Mouse (Mus musculus) heart, postnatal 0 days (tissue): ENCODE measurements around the gene 1700016C15Rik. TPM values are rescaled to one million over a fixed set of nuclear protein-coding genes. Genes with fewer than 3 reads are reported as not detected.

ENCODE experiments used
- ATAC-seq: fragments of 200-750 bp; cut with Nextera tagmentation; 2 replicates; pipeline ENCODE4 v1.8.0; 2017; ENCODE audit warnings: low read depth, moderate number of reproducible peaks, moderate library complexity; ENCODE audit not compliant: insufficient read depth
- DNase-seq: peaks from one replicate; pipeline ENCODE4 v3.0.0-alpha.2; 2016; ENCODE audit warnings: low spot score
- H3K27ac ChIP-seq: fragments of 300-500 bp; sonication (generic); 2 replicates; pipeline ENCODE4 v1.5.1; 2014; ENCODE audit warnings: low read depth, mild to moderate bottlenecking
- H3K27me3 ChIP-seq: fragments of 300-500 bp; sonication (generic); 2 replicates; pipeline ENCODE4 v1.6.1; 2014; ENCODE audit warnings: low read length, mixed read lengths; ENCODE audit not compliant: control insufficient read depth, insufficient read depth
- H3K36me3 ChIP-seq: fragments of 300-500 bp; sonication (generic); replicated peaks from 2 replicates; pipeline ENCODE4 v1.6.1; 2014; ENCODE audit warnings: low read length, mixed read lengths; ENCODE audit not compliant: control insufficient read depth, insufficient read depth
- H3K4me1 ChIP-seq: fragments of 300-500 bp; sonication (generic); 2 replicates; pipeline ENCODE4 v1.6.1; 2014; ENCODE audit warnings: antibody characterized with exemption; ENCODE audit not compliant: control insufficient read depth, insufficient read depth
- H3K4me2 ChIP-seq: fragments of 300-500 bp; sonication (generic); 2 replicates; pipeline ENCODE4 v1.6.1; 2014; ENCODE audit warnings: low read depth, mild to moderate bottlenecking, low read length, moderate library complexity
- H3K4me3 ChIP-seq: fragments of 300-500 bp; sonication (generic); 2 replicates; pipeline ENCODE4 v1.5.1; 2014; ENCODE audit warnings: low read depth, low read length
- H3K9ac ChIP-seq: fragments of 300-500 bp; sonication (generic); replicated peaks from 2 replicates; pipeline ENCODE4 v1.6.1; 2014; ENCODE audit warnings: low read depth, low read length, mixed read lengths
- H3K9me3 ChIP-seq: fragments of 300-500 bp; sonication (generic); replicated peaks from 2 replicates; pipeline ENCODE4 v1.6.1; 2016; ENCODE audit warnings: low read length; ENCODE audit not compliant: control insufficient read depth
- CTCF ChIP-seq: IDR thresholded peaks from 2 replicates; pipeline ENCODE4 v1.5.1; 2016; ENCODE audit warnings: antibody characterized with exemption, control low read depth, low read depth
- EP300 ChIP-seq: IDR thresholded peaks from 2 replicates; pipeline ENCODE4 v1.6.1; 2016; ENCODE audit warnings: antibody characterized with exemption, low read depth
- WGBS: fragments of 180-500 bp; shearing (Covaris S2); extraction: QIAGEN DNeasy Blood & Tissue Kit; methylation state at CpG from one replicate; pipeline ENCODE4 v1.1.7; 2014; 5-methylcytosine and 5-hydroxymethylcytosine counted together
- polyA plus RNA-seq: library from polyadenylated mRNA; unstranded; fragments of >200 nt; fragmentation: Nextera tagmentation; extraction: Ambion mirVana; gene quantifications from 2 replicates; pipeline ENCODE4 v1.2.1, GENCODE M21; 2015
- total RNA-seq: library from RNA; depleted of rRNA; stranded (reverse); fragments of >200 nt; gene quantifications from 2 replicates; pipeline ENCODE4 v1.2.3, GENCODE M21; 2014; ENCODE audit warnings: low replicate concordance

Gene 1700016C15Rik
- total and polyA plus RNA-seq, 2 experiments from 2014 or later, result not detected

DNA sequence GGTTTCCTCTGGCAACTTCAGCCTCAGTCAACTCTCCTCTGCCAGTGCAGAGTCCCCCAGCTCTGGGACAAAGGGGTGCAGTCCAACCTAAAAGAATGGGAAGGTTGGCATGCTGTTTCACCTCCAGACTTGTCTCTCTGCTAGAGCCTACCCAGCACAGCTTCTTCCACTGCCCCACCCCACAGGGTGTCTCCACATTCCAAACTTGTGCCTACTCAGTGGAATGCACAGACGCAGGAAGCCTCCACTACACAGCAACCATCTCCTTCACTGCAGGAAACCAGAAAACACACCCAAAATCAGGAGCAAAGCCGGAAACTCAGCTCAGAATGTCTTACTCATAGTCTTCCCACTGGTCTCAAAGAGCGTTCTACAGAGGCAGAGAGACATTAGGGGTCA is 10.6 kb upstream of the 1700016C15Rik start:
- Histone ChIP-seq H3K27me3 (no peaks in the 10 kb centered on the region), H3K9me3 (no peaks in the 10 kb centered on the region), H3K36me3 (no peaks in the 10 kb centered on the region), H3K4me3 (no peak overlapping the region), H3K9ac (no peak overlapping the region), H3K4me1 (no peaks in the 10 kb centered on the region), H3K4me2 (no peak overlapping the region), H3K27ac (no peak overlapping the region)
- 70% methylated on average over 3 of the region's 3 CpGs for WGBS
- DNase-seq, result no peak
- no peak for TF ChIP-seq EP300
- ATAC-seq, result no peak

DNA sequence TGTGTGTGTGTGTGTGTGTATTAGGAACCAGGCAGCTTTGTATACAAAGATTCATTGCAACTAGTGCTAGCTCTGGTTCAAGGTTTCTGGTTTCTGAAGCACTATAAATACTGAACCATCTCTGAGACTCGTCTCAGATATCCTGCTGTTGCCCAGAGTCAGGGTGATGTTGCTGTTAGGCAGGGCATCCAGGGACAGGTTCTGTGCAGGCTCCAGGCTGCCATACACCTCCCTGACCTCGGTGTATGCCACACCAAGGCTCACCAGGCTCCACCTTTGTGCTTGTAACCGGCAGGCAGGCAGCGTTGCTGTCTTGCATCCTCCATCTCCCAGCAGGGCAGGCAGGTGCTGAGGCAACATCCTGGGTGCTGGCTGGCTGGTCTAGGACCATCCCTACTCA is 5.8 kb upstream of the 1700016C15Rik start:
- WGBS, result 57% methylated on average over 4 of the region's 4 CpGs

DNA sequence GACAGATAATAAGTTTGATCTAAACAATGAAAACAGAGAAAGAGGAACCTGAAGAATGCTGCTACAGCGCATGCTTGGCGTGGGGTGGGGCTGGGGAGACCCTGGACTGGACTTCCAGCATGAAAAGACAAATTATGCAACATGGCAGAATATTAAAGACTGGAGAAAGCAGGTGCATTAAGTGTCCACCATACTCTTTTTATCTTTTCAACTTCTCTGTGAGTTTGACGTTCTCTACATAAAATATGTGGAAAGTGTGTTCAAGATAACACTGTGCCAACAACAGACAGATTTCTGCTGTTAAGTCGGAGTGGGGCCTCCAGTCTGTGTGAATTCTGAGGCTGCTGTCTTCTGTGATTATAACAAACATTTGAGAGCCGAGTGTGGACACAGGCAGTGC is 2.7 kb upstream of the 1700016C15Rik start:
- no peak for ATAC-seq
- TF ChIP-seq EP300, result no peak
- no peak for TF ChIP-seq CTCF
- 49% methylated on average over 5 of the region's 5 CpGs for WGBS

More for the DNA sequence above, 5.8 kb upstream of the 1700016C15Rik start:
- Histone ChIP-seq H3K4me1 (no peaks in the 10 kb centered on the region), H3K27me3 (no peaks in the 10 kb centered on the region), H3K27ac (no peak overlapping the region), H3K4me2 (no peak overlapping the region), H3K36me3 (no peaks in the 10 kb centered on the region), H3K9ac (no peak overlapping the region), H3K9me3 (no peaks in the 10 kb centered on the region), H3K4me3 (no peak overlapping the region)
- ATAC-seq, result no peak
- no peak for DNase-seq
- TF ChIP-seq CTCF (no peak), EP300 (no peak)

DNA sequence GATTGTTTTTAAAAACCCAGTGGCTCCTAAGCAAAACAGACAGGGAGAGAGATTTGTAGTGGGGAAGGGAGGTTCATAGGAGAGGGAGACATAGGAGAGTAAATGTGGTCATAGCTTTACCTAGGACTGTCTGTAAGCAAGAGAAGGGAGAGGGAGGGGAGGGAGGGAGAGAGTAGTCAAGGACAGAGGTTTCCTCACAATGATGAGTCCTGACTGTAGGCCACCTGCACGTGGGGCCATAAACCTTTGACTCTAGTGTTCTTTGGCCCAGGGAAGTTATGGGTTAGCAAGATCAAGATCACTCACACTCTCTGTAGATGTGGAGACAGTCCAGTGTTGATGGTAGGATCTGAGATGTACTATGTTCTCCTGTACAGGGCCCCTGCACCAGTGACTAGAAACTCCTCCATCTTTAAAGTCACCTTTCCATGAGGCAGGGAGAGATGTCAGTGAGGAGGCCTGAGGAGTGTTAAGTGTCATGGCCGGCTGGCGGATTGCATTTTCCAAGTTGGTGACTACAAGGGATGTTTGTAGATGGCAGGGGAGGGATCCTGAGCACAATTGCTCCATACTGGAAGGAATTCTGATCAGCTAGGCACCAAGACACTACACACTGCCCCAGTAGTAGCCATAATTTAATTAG is 1.6 kb upstream of the 1700016C15Rik start:
- Histone ChIP-seq H3K4me3 (no peak overlapping the region), H3K9me3 (0 out of 2 replicates have a peak, but pooled peaks cover 7% of the 10 kb centered on the region), H3K9ac (no peak overlapping the region), H3K4me2 (no peak overlapping the region), H3K27ac (no peak overlapping the region), H3K4me1 (no peaks in the 10 kb centered on the region), H3K27me3 (no peaks in the 10 kb centered on the region), H3K36me3 (no peaks in the 10 kb centered on the region)
- DNase-seq (no peak), ATAC-seq (no peak)
- TF ChIP-seq CTCF (no peak), EP300 (no peak)
- 83% methylated on average over 3 of the region's 3 CpGs for whole genome bisulfite sequencing

More for the DNA sequence above, 2.7 kb upstream of the 1700016C15Rik start:
- no peaks in the 10 kb centered on the region for H3K27me3 ChIP-seq
- no peaks in the 10 kb centered on the region for H3K36me3 ChIP-seq
- no peak overlapping the region for H3K4me2 ChIP-seq
- no peak overlapping the region for H3K27ac ChIP-seq
- no peak overlapping the region for H3K4me3 ChIP-seq
- H3K9ac ChIP-seq, result no peak overlapping the region
- DNase-seq, result no peak
- 0 out of 2 replicates have a peak, but pooled peaks cover 7% of the 10 kb centered on the region for H3K9me3 ChIP-seq
- no peaks in the 10 kb centered on the region for H3K4me1 ChIP-seq

DNA sequence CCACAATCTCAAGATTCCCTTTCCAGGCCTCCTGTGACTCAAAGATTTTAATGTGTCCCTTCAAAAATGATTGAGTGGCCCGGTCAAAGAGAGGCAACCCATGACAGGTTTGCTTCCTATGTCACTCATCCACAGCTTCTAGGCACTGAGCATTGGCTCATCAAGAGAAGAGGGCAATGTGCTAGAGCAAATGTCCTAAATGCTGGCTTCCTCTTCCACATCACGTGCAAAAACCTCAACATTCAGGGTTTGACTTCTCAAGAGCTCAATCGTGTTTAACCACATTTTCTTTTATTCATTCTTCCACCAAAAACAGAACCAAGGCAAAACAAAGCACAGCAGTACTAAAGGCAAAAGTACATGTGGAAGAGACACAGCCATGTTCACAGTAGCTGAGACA is 2.4 kb downstream of the 1700016C15Rik start:
- TF ChIP-seq CTCF, result no peak
- TF ChIP-seq EP300, result no peak
- WGBS, result 71% methylated on average over 3 of the region's 3 CpGs
- Histone ChIP-seq H3K27me3 (no peaks in the 10 kb centered on the region), H3K36me3 (no peaks in the 10 kb centered on the region), H3K27ac (no peak overlapping the region), H3K4me3 (no peak overlapping the region), H3K9me3 (0 out of 2 replicates have a peak, but pooled peaks cover 7% of the 10 kb centered on the region), H3K9ac (no peak overlapping the region), H3K4me2 (no peak overlapping the region), H3K4me1 (no peaks in the 10 kb centered on the region)
- ATAC-seq (no peak), DNase-seq (no peak)
